Mouse (Mus musculus) spleen, adult 2 months (tissue): Measurements from ENCODE around the gene Stk33. TPM values are rescaled to one million over a fixed set of nuclear protein-coding genes. Genes with fewer than 3 reads are reported as not detected.

Experiments
- DNase-seq, 2 experiments: peaks; one replicate each; pipeline versions ENCODE4 v3.0.0 to v3.0.0-alpha.2; 2012 to 2021; ENCODE audit warnings: low spot score in 2 of 2, low read depth in 1 of 2
- H3K27ac ChIP-seq: fragments of 200-500 bp; 2 replicates; pipeline ENCODE4 v1.5.1; 2012; ENCODE audit warnings: low read length, inconsistent platforms; ENCODE audit not compliant: insufficient read depth
- H3K27me3 ChIP-seq: fragments of 200-500 bp; 2 replicates; pipeline ENCODE4 v1.6.1; 2012; ENCODE audit warnings: mild to moderate bottlenecking, moderate library complexity, low read length, inconsistent platforms; ENCODE audit not compliant: control insufficient read depth, insufficient read depth
- H3K36me3 ChIP-seq: fragments of 200-500 bp; 2 replicates; pipeline ENCODE4 v1.6.1; 2012; ENCODE audit warnings: mild to moderate bottlenecking, low read length, inconsistent platforms; ENCODE audit not compliant: control insufficient read depth, insufficient read depth
- H3K4me1 ChIP-seq: fragments of 200-500 bp; 2 replicates; pipeline ENCODE4 v1.6.1; 2011; ENCODE audit warnings: inconsistent platforms; ENCODE audit not compliant: control insufficient read depth, insufficient read depth, insufficient read length
- H3K4me3 ChIP-seq: fragments of 200-500 bp; 2 replicates; pipeline ENCODE4 v1.5.1; 2011; ENCODE audit warnings: mild to moderate bottlenecking, inconsistent platforms; ENCODE audit not compliant: insufficient read depth, insufficient read length; ENCODE audit errors: extremely low read depth
- CTCF ChIP-seq: fragments of 200-500 bp; IDR thresholded peaks from 2 replicates; pipeline ENCODE4 v1.5.1; 2011; ENCODE audit warnings: mild to moderate bottlenecking, inconsistent platforms; ENCODE audit not compliant: insufficient read depth, insufficient read length, insufficient replicate concordance; ENCODE audit errors: extremely low read depth
- POLR2A ChIP-seq: fragments of 200-500 bp; IDR thresholded peaks from 2 replicates; pipeline ENCODE4 v1.6.1; 2011; ENCODE audit warnings: low read depth, low read length, inconsistent platforms
- WGBS: fragments of 180-500 bp; shearing (Covaris S2); methylation state at CpG from one replicate; pipeline ENCODE4 v1.1.7; 2018; 5-methylcytosine and 5-hydroxymethylcytosine counted together
- polyA plus RNA-seq: library from polyadenylated mRNA; depleted of rRNA; stranded (reverse); fragments of >200 nt; gene quantifications from 2 replicates; pipeline ENCODE4 v1.2.3, GENCODE M21; 2012

Stk33 gene
- polyA plus RNA-seq, 1 experiment = not detected

DNA sequence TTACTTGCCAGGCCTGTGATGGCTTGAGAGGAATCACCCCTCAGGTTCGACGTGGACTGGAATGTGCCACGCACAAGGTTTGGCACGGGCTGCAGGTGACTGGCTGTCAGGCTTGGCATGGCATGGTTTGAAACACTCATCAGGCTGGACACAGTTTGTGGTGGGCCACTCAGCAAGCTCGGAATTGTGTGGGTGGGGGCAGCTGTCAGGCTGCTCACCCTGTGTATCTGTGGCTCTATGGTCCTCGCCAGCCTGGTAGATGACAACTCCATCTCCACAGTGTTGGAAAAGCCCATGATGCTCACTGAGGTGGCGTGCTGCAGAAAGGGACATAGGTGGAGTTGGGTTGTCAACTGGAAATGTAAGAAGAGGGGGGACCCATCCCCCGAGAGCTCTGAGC, 21.8 kb upstream of the Stk33 start:
- no peak for DNase-seq
- WGBS = 92% methylated on average over 8 of the region's 8 CpGs
- Histone ChIP-seq H3K27me3 (no peaks in the 10 kb centered on the region), H3K36me3 (no peaks in the 10 kb centered on the region), H3K4me3 (no peak overlapping the region), H3K4me1 (no peaks in the 10 kb centered on the region), H3K27ac (no peak overlapping the region)
- TF ChIP-seq POLR2A (no peak), CTCF (no peak)

GRCm38 (mm10) chr7:109456563-109456962, 17.7 kb upstream of the Stk33 start:
- Histone ChIP-seq H3K4me3 (no peak overlapping the region), H3K36me3 (no peaks in the 10 kb centered on the region), H3K27me3 (no peaks in the 10 kb centered on the region), H3K4me1 (no peaks in the 10 kb centered on the region), H3K27ac (no peak overlapping the region)
- DNase-seq = no peak
- 33% methylated on average over 6 of the region's 6 CpGs for WGBS
- no peak for TF ChIP-seq CTCF
- TF ChIP-seq POLR2A = no peak

- TF ChIP-seq POLR2A (no peak), CTCF (no peak)
- DNase-seq = no peak
- H3K27me3 ChIP-seq = no peaks in the 10 kb centered on the region
- no peak overlapping the region for H3K4me3 ChIP-seq
- H3K27ac ChIP-seq = no peak overlapping the region
- no peaks in the 10 kb centered on the region for H3K4me1 ChIP-seq
- WGBS = 48% methylated on average over 2 of the region's 2 CpGs
- H3K36me3 ChIP-seq = no peaks in the 10 kb centered on the region
Observed at GRCm38 (mm10) chr7:109455748-109456147, 16.9 kb upstream of the Stk33 start.

- no peak for DNase-seq
- TF ChIP-seq CTCF (no peak), POLR2A (no peak)
- no peak overlapping the region for H3K27ac ChIP-seq
- H3K36me3 ChIP-seq = no peaks in the 10 kb centered on the region
- H3K4me3 ChIP-seq = no peak overlapping the region
- H3K4me1 ChIP-seq = no peaks in the 10 kb centered on the region
- H3K27me3 ChIP-seq = no peaks in the 10 kb centered on the region
- WGBS = 90% methylated on average over 9 of the region's 9 CpGs
Observed at GRCm38 (mm10) chr7:109454856-109455255, 16.0 kb upstream of the Stk33 start.

DNA sequence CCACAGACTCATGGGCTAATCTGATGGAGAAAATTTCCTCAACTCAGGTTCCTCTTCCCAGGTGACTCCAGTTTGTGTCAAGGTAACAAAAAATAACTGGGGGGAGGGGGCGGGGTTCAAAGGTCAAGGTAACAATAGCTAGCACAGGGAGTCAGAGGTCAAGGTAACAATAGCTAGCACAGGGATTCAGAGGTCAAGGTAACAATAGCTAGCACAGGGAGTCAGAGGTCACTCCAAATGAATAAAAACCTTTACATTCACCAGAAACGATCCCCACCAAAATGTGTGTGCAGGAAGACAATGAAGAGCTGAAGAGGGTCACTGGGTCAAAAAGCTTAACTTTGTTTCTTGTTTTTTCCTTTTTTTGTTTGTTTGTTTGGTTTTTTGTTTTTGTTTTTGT, 9.2 kb upstream of the Stk33 start:
- Histone ChIP-seq H3K4me3 (no peak overlapping the region), H3K27ac (no peak overlapping the region), H3K4me1 (no peaks in the 10 kb centered on the region), H3K27me3 (no peaks in the 10 kb centered on the region), H3K36me3 (no peaks in the 10 kb centered on the region)
- 87% methylated on average over 2 of the region's 2 CpGs for WGBS
- no peak for TF ChIP-seq POLR2A
- TF ChIP-seq CTCF = no peak
- no peak for DNase-seq

- no peak for TF ChIP-seq POLR2A
- peak; percentile 31; the same call in 1 of the 2 replicates for TF ChIP-seq CTCF
- Histone ChIP-seq H3K4me3 (no peak overlapping the region), H3K27me3 (no peaks in the 10 kb centered on the region), H3K36me3 (no peaks in the 10 kb centered on the region), H3K4me1 (no peaks in the 10 kb centered on the region), H3K27ac (no peak overlapping the region)
- 15% methylated on average over 6 of the region's 6 CpGs for WGBS
- DNase-seq = no peak
Observed at GRCm38 (mm10) chr7:109445012-109445411, 6.1 kb upstream of the Stk33 start.

DNA sequence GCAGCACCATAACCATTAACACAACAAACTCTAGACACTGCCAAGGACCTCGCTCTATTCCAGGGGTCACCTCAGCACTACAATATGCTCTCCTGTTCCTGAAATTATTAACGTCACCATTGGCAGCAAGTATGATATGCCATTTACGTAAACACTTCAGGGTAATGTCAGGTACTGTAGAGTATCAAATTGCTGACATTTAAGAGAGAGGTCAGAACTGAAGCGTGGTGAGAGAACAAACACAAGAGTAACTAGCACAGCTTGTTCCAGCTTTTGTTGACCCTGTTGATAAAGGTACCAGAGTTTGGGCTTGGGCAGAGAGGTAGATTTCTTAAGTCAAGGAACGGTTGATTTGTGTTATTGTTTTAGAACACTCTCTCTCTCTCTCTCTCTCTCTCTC, 3.9 kb upstream of the Stk33 start:
- TF ChIP-seq POLR2A = no peak
- no peak for TF ChIP-seq CTCF
- Histone ChIP-seq H3K4me1 (peaks cover 7% of the 10 kb centered on the region), H3K4me3 (no peak overlapping the region), H3K27me3 (peaks cover 9% of the 10 kb centered on the region), H3K36me3 (no peaks in the 10 kb centered on the region), H3K27ac (no peak overlapping the region)
- DNase-seq = no peak
- 90% methylated on average over 5 of the region's 5 CpGs for WGBS

GRCm38 (mm10) chr7:109440697-109441269, 1.9 kb upstream of the Stk33 start:
- H3K36me3 ChIP-seq = no peaks in the 10 kb centered on the region
- peaks cover 7% of the 10 kb centered on the region for H3K4me1 ChIP-seq
- no peak overlapping the region for H3K4me3 ChIP-seq
- WGBS = 86% methylated on average over 9 of the region's 9 CpGs
- H3K27ac ChIP-seq = no peak overlapping the region
- no peak for TF ChIP-seq CTCF
- no peak for TF ChIP-seq POLR2A
- no peak for DNase-seq
- H3K27me3 ChIP-seq = peaks cover 9% of the 10 kb centered on the region
